In the genomic region with DNA sequence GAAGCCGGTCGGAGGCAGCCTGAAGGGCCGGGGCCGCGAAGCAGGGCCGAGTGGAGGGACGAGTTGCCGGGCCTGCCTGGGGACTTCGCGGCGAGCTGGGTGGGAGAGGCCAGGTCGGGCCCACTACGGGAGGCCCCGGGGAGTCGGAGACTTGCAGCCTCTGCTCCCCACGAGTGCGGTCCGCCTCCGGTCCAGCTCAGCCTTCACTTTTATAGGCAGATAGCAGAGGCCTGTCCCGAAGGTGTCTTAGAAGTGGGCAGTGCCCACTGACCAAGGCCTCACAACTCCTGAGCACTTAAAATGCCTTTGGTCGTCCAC, we compare ENCODE assay signal across 8 mouse cellular contexts. TPM values are rescaled to one million over a fixed set of nuclear protein-coding genes. Genes with fewer than 3 reads are reported as not detected.
DNase-seq lines count a peak whose midpoint lies in the region; ATAC-seq and TF ChIP-seq lines count a peak whose summit lies in the region.

No protein-coding gene starts in this region.

- peaks cover 16% of the 10 kb centered on the region for H3K4me1 ChIP-seq in cortical plate, adult 2 months (ENCODE audit: control insufficient read depth, insufficient read depth, low read length)
- H3K4me1 ChIP-seq in hindbrain, embryonic 15.5 days (replicated peaks) = peaks cover 38% of the 10 kb centered on the region
- peaks cover 40% of the 10 kb centered on the region for H3K4me1 ChIP-seq in midbrain, embryonic 15.5 days

- H3K27ac ChIP-seq in layer of hippocampus, adult 2 months = peak overlapping the region; percentile 92
- H3K27ac ChIP-seq in cortical plate, adult 2 months (ENCODE audit: insufficient read depth, low read length) = peak overlapping the region; percentile 74
- peak overlapping the region; percentile 81 for H3K27ac ChIP-seq in hindbrain, embryonic 15.5 days (replicated peaks)
- H3K27ac ChIP-seq in midbrain, embryonic 15.5 days = peak overlapping the region; percentile 85

- H3K4me3 ChIP-seq in layer of hippocampus, adult 2 months = peak overlapping the region; percentile 96
- H3K4me3 ChIP-seq in cortical plate, adult 2 months (ENCODE audit: insufficient read depth, low read length) = peak overlapping the region; percentile 95
- peak overlapping the region; percentile 97 for H3K4me3 ChIP-seq in hindbrain, embryonic 15.5 days
- H3K4me3 ChIP-seq in midbrain, embryonic 15.5 days = peak overlapping the region; percentile 88

- H3K9me3 ChIP-seq in hindbrain, embryonic 15.5 days = no peaks in the 10 kb centered on the region
- H3K9me3 ChIP-seq in midbrain, embryonic 15.5 days = no peaks in the 10 kb centered on the region

- TF ChIP-seq CTCF in layer of hippocampus, adult 2 months (conservative IDR thresholded peaks at IDR 0.05) = no peak
- no peak for TF ChIP-seq CTCF in cortical plate, adult 2 months (IDR thresholded peaks at IDR 0.05; ENCODE audit: extremely low read depth, insufficient read depth, low read length)

- H3K9ac ChIP-seq in hindbrain, embryonic 15.5 days = peak overlapping the region; percentile 85
- peak overlapping the region; percentile 81 for H3K9ac ChIP-seq in midbrain, embryonic 15.5 days

- under 1% methylated on average over 21 of the region's 21 CpGs for WGBS in hindbrain, embryonic 15.5 days
- 1% methylated on average over 21 of the region's 21 CpGs for WGBS in midbrain, embryonic 15.5 days

- peaks cover 16% of the 10 kb centered on the region for H3K36me3 ChIP-seq in hindbrain, embryonic 15.5 days
- H3K36me3 ChIP-seq in midbrain, embryonic 15.5 days (replicated peaks) = peaks cover 14% of the 10 kb centered on the region; the same call in 1 of the 2 replicates

- DNase-seq in layer of hippocampus, adult 2 months (ENCODE audit: low spot score in 2 of 2) = no peak
- no peak for DNase-seq in layer of hippocampus, adult 9-10 months (ENCODE audit: low spot score)
- no peak for DNase-seq in thymus, postnatal 10 days (ENCODE audit: low spot score in 2 of 2)
- DNase-seq in adrenal gland, postnatal 4 days (ENCODE audit: low spot score in 2 of 2) = no peak
- no peak for DNase-seq in cerebellum, postnatal 10 days

- ATAC-seq in hindbrain, embryonic 15.5 days (ENCODE audit: low FRiP score, low read depth) = peak; percentile 85; the same call in 1 of the 2 replicates
- ATAC-seq in midbrain, embryonic 15.5 days (replicated peaks) = no peak; the same call in 1 of the 2 replicates

- no peak for TF ChIP-seq POLR2A in cortical plate, adult 2 months (IDR thresholded peaks at IDR 0.05; ENCODE audit: extremely low read depth, insufficient read depth, low read length)

- H3K4me2 ChIP-seq in hindbrain, embryonic 15.5 days = peak overlapping the region; percentile 68
- H3K4me2 ChIP-seq in midbrain, embryonic 15.5 days = peak overlapping the region; percentile 72

- no peaks in the 10 kb centered on the region for H3K27me3 ChIP-seq in hindbrain, embryonic 15.5 days
- no peaks in the 10 kb centered on the region for H3K27me3 ChIP-seq in midbrain, embryonic 15.5 days (replicated peaks)

RNA-seq across cellular contexts. Expression of a gene that starts 0.3 kb away (rescaled TPM):
- total RNA-seq in layer of hippocampus, adult 2 months (2021) = 100 to 1,000 TPM; 122 to 139 TPM
- 87.3 and 96.5 TPM in 2 replicates for polyA plus RNA-seq in cortical plate, adult 2 months (2012; rRNA removed)
- 287 and 289 TPM in 2 replicates for polyA plus RNA-seq in hindbrain, embryonic 15.5 days (2015; fragmentation: Nextera tagmentation; extraction: Ambion mirVana)
- polyA plus RNA-seq in midbrain, embryonic 15.5 days (2015; fragmentation: Nextera tagmentation; extraction: Ambion mirVana) = 270 and 273 TPM in 2 replicates
- total RNA-seq in adrenal gland, postnatal 4 days (2021) = 100 to 1,000 TPM; 197 to 217 TPM
